Mouse (Mus musculus): ENCODE measurements around the gene Dnttip2.
"Not testable (repeated sequence)": the region's sequence is repeated elsewhere in the genome, so short reads cannot be mapped to it uniquely, and the experiment has no call there.

Gene Dnttip2

DNA sequence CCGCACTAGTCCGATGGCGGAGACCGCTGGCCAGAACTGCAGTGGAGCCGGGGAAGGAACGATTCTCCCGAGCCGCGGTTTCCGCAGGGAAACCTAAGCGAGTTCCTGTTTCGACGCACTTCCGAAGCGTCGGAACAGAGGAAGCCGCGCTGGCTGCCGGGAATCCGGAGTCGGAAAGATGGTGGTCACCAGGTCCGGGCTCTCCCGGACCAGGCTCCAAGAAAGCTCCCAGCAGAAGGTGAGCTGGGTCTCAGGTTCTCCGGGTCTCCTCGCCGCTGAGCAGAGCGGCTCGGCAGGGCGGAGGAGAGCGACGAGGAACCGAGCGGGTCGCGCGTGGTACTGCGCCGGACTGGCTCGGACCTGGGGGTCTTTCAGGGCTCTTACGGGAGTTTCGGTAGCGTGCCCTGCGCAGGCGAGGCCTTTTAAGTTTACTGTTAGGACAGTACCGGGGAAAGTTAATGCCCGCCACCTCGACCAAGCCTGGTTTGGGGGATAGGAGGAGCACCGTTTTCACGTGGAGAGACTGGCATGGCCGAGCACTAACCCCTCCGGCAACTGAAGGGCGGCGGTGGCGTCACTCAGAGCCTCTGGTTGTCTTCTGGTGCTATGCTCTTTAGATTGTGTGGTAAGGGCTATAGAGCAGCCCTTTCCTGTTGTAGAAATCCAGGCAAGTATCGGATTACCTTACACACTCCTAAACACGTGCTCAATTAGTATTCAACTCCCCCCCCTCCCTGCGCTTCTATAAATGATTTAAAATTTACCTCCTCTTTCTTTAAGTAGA is at the start of gene Dnttip2:
Gene Dnttip2 (plus strand): TSS at position 148 of the 784 bp plus-strand sequence.
- peak; percentile 94 for DNase-seq

DNA sequence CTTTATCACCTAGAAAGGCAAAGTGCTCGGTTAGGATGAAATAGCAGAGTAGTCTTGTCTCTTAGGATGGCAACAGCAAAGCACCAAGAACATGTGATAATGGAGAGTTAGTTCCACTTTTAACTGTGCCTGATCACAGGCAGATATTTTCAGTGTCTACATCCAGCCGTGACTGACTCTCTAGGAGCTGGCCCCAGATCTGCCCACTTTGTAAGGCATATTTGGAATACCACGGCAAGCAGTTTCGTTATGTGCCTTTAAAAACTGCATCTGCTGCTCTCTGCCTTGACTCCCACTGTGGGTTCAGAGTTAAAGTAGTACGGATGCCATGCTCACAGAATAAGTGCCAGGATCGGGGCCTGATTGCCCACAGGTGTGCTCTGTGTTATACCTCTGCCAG is 47.2 kb upstream of the Dnttip2 start:
- not testable (repeated sequence) for DNase-seq

DNA sequence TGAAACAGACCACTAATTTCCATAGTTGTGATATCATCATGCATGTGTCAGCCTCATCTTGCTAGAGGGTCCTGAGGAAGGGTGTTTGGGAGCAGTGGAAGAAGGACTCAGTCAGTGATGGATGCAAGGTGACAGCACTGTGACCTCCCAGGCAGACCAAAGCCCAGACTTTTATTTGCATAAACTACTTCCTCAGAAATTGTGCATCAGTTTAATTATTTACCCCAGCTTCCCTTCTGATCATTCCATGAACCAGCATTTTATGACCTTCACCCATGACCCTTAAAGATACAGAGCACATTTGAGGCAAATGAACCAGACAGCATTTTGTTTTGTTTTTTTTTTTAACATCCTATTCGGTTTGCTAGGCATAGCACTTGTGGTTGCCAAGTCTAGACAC is 38.4 kb upstream of the Dnttip2 start:
- no peak for DNase-seq

DNA sequence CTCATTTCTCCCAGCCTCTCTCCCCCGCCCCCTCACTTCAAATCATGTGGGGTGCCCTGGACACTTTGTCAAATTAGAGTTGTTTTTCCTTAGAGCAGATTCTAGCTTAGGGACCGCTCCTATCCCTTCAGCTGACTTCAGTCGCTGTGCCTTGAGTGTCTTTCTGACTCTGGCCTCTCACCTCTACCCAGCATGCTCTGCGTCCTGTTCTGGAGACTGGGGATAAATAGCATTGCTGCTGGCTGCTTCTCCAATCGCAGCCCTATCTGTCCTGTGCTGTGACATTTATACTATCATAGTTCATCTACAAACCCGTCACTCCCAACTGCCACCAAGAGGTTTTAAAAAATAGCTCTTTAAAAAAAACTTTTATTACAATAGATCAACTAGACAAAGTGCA is 31.3 kb upstream of the Dnttip2 start:
- no peak for DNase-seq

DNA sequence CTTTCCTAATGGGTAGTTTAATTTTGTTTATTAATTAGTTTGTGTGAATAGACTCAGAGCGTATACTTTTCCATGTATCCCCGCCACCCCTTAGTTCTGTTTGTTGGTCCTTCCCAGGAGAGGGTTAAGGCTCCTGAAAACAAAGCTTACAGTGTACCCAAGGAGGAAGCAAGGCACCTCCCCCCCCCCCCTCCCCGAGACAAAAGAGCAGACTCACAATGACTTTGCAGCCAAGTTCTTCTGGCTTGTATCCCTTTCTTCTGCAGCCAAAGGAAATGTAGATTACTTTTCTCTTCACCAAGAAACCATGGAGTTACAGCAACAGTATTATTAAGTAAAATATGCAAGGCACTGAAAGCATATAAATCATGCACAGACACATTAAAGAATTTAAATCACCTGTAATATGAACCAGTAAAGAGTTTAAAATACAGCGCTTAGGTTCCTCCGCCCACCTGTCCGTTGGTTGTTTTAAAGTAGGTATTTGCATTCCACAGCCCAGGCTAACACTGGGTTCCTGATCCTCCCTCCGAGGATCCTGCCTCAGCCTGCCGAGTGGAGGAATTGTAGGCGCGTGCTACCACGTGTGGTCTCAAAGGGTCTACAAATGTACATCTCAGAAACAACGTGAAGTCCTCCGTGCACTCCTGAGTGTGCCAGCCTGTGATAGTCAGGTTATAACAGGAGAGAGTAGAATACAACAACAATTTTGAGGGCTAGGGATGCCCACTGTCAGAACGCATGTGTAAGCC is 30.6 kb upstream of the Dnttip2 start:
- no peak for DNase-seq

DNA sequence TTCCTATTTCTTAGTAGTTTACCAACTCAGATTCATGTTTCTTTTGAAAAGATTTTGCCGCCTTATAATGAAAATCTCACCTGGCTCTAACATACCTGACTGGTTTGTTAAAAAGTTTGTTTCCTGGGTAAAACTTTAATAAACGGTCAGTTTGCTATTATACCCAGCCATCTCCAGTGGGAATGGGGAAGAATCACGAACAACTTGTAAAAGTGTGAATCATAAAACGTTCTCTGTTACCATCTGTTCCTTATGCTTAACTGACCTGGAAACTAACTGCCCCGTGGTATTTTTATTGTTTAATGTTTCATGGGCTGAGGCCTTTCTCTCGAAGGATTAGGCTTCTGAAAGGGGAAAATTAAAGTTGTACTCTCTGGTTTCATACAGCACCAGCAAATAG is 29.4 kb upstream of the Dnttip2 start:
- DNase-seq, result no peak

DNA sequence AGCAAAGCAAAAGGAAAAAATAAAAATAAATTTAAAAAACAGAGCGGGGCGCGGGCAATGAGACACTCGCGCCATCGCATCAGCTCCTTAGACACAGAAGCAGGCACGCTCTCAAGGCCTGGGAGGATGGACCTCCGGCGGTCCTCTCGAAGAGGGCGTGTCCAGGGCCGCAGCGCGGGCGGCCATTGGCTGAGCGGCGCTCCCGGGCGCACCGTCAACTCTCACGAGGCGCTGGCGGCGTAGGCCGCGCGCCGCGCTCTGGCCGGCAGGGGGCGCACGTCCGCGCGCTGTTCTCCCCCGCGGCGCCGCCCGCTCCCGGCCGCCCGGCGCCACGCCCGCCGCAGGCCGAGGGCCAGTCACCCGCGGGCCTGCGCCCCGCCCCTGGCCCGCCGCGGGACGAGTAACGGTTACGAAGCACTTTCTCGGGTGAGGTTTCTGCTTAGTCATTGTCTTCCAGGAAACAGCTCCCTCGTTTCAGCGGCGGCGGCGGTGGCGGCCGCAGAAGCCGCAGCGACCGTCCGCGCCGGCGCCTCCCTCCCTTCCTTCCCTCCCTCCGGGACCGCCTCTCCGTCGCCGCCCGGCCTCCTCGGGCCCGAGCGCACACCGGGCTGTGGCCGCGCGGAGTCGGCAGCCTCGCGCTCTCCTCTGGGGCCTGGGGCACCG is 28.8 kb upstream of the Dnttip2 start, which contains the start of gene Gclm:
Gene Gclm (plus strand): TSS at position 343 of the 663 bp plus-strand sequence.
- DNase-seq, result peak; percentile 96

DNA sequence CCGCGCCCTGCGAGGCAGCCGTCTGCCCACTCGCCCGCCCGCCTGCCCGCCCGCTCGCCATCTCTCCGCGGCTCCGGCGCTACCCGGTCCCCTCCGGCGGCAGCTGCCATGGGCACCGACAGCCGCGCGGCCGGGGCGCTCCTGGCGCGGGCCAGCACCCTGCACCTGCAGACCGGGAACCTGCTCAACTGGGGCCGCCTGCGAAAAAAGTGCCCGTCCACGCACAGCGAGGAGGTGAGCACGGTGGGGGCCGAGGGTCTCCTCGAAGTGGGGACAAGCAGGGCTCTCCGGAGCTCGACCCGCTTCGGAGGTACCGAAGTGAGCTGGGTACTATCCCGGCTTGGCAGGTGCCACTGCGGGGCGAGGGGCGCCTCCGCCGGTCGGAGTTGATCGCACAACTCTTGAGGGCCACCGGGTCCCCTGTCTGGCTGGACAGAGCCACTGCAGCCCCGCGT is 28.3 kb upstream of the Dnttip2 start:
- peak; percentile 79 for DNase-seq

DNA sequence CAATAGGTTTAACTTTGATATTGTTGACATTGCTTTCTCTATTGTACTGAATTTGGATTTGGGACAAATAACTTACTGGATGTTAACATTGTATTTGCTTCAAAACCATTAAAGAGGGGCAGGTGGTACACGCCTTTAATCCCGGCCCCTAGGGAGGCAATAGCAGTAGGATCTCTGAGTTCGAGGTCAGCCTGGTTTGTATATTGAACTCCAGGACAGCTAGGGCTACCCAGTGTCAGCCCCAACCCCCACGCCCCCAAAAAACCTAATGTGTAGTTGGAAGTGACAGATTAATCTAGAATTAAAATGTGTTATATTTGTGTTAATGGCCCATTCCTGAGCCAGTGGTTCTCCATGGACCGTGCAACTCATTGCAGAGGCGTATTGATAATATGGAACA is 27.8 kb upstream of the Dnttip2 start:
- DNase-seq, result no peak

DNA sequence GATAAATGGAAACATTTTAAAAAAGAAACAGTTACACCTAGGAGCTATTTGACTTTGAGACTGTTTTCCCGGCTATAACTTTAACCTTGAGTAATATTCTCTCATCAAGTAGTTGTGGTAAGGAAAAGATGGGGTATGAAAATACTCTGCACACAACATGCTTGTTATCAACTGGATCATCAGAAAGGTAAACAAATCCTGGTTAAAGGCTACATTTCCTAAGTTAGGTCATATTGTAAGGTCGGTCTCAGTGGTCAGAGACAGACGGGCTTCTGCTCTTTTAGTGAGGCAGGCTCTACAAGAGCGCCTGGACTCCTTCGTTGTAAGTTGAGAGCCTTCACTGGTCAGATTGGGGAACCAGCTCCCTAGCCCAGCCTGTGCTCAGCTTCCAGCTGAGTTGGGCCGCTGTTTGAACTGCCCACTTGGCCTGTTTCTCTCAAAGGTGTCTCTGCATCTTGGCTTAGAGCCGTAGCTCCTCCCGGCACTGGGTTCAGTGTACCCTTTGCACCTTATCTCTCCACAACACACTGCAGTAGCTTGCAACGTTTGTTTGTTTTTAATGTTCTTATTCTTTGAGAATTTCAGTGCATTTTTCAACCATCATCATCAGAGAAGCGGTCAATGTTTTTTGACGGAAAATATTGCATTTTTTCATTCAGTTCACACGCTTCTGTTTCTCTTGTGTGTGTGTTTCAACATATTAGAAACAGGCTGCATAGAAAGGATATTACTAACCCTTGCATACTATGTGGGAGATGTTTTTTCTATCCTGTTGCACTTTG is 27.0 kb upstream of the Dnttip2 start:
- peak; percentile 53 for DNase-seq

DNA sequence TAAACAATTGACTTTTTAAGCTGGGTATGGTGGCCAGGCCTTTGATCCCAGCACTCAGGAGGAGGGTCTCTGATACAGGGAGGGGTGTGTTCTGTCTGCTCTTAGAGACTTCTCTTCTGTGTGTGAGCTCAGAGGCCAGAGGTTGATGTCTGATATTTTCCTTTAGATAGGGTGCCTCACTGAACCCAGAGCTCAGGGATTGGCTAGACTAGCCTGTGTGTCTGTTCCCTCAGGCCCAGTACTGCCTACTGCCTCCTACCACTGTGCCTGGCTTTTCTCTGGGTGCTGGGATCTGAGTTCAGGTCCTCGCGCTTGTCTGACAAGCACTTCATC is 26.5 kb upstream of the Dnttip2 start:
- DNase-seq, result no peak

DNA sequence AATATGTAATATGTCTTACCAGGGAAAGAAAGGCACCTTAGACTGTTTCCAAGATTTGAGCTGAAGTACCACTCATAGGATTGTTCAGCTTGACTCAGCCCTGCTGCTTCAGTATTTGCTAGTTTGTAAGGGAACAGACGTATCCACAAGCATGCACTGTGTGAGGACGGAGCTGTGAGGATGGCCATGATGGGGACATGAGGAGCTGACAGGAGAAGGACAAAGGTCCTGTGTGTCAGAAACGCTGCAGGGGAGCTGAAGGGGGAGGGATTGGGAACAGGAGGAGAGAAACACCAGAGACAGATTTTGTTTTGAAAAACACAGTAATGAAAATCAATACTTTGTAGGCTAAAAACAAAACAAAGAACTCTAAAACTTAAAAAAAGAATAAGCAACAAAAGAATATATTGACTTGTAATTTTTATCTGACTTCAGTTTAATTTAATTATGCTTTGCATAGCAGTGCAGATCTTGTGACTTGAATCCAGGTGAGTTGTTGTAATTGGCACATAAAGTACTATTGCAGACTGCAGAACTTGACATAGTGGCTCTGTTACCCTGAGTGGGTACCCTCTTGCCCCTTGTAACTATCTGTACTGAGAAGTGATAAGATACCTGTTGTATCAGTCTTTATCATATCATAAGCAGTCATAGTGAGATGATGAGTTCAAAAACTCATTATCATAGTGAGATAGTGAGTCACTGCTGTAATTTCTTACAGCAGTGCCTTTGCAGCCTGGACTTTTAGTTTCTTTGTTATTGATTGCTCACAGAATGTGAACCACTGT is 21.5 kb upstream of the Dnttip2 start:
- no peak for DNase-seq

DNA sequence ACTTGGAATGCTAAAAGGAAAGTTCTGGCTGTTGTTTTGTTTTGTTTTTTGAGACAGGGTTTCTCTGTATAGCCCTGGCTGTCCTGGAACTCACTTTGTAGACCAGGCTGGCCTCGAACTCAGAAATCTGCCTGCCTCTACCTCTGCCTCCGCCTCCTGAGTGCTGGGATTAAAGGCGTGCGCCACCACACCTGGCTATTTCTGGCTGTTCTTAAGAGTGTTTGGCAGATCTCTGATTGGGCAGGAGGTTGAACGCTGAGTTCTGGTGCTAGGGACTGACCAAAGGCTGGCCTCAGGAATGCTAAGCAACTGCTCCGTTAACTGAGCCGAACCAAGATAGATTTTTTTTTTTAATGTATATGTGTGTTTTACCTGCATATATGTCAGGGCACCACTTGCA is 20.1 kb upstream of the Dnttip2 start:
- not testable (repeated sequence) for DNase-seq

DNA sequence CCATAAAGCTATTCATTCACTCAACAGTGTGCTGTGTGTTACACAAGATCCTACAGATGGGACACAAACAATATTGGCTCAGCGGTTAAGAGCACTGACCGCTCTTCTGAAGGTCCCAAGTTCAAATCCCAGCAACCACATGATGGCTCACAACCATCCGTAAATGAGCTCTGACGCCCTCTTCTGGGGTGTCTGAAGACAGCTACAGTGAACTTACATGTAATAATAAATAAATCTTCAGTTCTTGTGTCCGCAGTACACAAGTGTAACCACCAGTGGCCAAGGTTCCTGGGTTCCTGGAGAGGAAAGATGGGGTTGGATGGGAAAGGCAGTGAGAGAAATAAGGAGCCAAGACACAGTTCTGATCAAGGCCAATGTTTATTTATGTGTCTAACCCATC is 4.2 kb upstream of the Dnttip2 start:
- no peak for DNase-seq

DNA sequence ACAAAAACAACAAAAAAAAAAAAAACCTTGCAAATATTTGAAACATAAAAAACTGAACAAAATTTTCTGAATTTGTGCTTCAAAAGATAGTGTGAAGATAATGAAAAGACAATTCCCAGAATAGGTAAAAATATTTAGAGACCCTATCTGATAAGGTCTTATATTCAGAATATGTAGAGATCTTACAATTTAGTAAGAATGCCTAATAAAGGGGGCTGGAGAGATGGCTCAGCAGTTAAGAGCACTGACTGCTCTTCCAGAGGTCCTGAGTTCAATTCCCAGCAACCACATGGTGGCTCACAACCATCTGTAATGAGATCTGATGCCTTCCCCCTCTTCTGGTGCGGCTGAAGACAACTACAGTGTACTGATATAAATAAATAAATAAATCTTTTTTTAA is 1.6 kb upstream of the Dnttip2 start:
- not testable (repeated sequence) for DNase-seq

DNA sequence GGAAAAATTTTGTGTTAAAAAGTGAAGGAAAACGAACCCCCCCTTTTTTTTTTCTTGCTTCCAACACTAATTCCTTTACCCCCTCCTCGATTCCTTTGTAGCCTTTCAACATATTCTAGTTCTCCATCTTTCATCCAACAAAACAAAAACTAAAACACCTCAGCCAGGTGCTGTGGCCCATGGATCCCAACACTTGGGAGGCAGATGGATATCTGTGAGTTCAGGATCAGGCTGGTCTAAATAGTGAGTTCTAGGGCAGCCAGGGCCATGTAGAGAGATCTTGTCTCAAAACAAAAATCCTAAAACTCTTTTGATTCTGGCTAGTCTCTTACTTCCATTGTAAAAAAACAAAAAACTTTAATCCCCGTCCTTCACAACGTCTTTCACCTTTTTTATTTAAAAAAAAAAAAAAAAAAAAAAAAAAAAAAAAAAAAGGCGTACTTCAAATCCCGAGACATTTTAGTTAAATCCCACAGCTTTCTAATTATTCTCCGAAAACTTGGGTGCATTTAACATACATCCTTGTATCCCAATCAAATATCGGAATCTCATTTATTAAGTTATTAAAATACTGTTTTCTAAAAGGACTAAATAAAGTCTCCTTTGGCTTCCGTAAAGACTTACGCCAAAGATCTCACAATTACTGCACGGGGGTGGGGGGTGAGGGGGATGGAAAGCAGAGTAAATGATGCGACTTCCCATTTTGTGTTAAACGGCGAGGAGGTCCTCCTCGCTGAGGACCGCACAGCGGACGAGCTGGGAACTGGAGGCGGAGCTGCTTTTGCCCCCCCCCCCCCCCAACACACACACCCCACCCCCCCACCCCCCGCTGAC is 564 bp upstream of the Dnttip2 start:
- no peak for DNase-seq

DNA sequence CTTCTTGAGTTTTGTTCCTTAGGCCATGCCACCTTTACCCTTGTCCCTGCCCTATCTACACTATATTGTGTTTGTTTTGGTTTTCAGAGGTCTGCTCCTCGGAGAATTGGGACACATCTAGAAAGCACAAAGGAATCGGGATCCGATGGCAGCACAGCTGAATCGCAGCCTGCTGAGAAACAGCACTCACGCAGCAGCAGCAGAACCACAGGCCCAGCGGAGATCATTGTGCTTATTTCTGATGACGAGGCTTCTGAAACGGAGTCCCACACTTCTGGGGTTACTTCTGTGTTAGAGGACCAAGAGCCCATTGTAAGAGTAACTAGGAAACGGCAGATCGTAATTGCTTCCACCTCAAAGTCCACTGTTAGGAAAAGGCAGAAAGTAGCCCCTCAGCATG is 923 bp downstream of the Dnttip2 start:
- no peak for DNase-seq

DNA sequence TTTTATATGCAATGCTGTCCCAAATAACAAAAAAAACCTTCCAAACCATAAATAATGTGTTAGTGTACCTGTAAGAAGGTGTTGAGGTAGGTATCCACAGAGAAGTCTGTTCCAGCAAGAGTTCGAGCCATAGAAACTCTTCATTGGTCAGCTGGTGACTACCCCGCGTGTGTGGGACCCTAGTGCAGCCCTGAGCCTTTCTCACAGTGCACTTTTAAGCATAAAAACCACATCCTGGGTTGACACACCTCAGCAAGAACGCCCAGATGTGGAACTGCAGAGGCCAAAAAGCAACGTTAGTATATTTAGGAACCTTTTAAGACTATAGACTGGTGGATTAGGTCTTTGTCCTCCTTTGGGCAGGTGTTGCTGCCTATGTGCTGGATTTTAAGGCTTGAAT is 13.0 kb downstream of the Dnttip2 start:
- no peak for DNase-seq

DNA sequence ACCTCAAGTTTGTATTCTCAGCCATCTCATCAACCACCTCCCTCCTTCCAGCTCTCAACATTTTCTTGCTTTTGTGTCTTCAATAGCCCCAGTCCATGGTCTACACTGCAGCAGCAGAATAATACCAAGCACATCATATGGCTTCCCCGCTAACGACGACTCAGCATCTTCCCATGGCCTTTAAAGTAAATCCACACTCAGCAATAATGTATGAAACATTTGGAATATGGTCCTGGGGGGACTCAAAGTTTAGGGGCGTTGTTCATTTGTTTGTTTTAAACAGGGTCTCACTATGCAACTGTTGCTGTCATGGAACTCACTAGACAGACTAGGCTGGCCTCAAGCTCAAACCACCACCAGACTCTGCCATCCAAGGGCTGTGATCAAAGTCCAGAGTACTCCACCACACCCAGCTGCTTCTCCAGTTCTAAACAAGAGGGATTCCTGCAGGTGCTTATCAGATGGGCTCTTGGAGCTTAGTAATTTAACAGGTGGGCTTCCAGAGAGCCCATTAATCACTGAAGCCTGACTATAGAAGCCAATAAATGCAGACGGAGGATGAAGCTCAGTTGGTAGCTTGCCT is 14.5 kb downstream of the Dnttip2 start:
- DNase-seq, result no peak

DNA sequence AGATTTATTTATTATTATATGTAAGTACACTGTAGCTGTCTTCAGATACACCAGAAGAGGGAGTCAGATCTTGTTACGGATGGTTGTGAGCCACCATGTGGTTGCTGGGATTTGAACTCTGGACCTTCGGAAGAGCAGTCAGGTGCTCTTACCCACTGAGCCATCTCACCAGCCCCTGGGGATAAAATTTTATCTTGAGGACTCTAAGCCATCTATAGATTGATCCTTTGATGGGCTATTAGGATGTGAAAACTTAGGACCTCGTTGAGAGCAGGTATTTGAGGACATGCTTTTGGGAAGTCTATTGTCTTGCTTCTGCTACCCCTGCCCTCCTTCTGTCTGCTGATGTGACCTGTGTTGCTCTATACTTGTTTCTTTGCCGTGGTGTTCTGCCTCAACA is 15.2 kb downstream of the Dnttip2 start:
- DNase-seq, result not testable (repeated sequence)

DNA sequence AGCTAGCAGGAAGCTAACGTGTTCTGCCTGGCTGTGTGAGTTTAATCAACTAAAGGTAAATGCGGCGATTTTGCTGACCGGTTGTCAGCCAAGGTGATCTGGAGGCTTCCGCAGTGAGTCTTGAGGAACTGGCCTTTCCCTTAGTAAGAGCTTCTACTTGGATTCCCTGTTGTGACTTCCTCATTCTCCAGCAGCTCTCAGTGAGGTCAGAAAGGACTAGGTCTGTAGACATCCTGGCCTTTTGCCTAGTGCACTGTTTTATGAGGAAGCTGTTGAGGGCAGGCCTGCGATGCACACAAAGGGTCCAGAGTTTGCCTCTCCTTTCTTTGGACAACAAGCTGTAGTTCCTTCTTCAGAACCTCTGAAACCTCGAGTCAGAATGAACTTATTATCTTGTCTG is 16.5 kb downstream of the Dnttip2 start:
- no peak for DNase-seq

All from cerebellum, adult 11-12 months (tissue).